Mouse (Mus musculus) urinary bladder, postnatal 14 days (tissue): ENCODE measurements around the gene Arhgap24.
A peak's percentile ranks its signal among the peaks of the same experiment; 100 is the strongest.

ENCODE experiments used
- DNase-seq: peaks from one replicate; pipeline ENCODE4 v3.0.0; 2021; ENCODE audit warnings: low spot score

Gene Arhgap24

DNA sequence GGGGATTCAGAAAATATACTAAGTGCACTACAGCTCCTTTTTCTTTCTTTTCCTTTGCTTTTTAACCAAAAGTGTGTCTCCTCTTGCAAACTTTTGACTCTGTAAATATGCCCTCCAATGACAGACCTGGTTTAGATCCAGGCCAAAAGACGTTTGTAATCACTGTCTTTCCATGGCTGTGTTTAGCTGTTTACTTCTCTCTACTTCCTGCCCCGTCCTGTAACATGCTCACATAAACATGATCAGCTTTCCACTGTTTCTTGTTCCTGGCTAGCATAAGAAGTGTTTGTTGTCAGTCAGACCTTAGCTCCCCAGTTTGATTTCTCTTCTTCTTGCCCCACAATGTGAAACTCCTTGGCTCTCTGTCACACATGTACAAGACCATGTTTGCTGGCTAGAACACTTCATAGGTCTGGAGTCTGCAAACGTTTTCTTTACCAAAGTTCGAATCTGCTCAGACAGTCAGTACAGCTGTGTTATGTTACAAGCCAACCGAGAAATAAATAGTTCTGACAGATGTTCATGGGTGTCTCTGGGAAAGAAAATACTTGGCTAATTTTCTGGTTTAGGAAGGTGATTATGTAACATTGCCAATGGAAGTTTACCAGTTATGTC, 189.6 kb downstream of the Arhgap24 start:
- no peak for DNase-seq

DNA sequence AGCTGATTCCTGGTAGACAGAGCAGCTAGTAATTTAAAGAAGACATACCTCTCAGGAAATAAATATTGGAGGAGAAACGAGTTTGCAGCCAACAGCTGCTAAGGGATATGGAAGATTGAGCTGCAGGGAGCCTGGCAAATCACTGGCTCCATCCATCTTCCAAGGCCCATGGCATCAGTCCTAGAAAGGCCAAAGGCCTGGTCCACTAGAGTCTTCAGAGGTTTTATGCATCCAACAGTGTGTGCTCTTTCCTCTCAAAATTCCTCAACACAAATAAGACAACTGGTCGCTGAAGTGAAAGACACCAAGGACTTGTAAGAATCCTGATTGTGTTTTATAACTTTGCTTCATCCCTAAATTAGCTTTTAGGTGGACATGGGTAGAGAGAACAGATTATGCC, 194.1 kb downstream of the Arhgap24 start:
- no peak for DNase-seq

DNA sequence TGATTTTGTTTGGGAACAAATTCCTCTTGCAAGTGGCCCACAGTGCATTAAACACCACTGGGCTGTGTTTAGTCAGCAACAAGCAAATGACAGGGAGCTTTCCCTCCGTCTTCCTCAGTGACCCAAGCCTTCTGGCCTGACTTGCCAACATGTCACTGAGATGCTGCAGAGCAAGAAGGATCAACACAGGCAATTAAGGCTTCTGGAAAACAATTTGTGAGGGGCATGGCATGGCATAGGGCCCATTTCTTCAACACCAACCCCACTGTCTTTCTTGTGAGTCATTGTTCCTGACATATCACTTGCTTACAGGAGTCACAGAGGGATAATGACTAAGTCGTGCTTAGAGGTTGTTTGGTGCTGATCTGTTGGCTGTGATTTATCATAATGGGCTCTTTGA, 196.0 kb downstream of the Arhgap24 start:
- DNase-seq = no peak

DNA sequence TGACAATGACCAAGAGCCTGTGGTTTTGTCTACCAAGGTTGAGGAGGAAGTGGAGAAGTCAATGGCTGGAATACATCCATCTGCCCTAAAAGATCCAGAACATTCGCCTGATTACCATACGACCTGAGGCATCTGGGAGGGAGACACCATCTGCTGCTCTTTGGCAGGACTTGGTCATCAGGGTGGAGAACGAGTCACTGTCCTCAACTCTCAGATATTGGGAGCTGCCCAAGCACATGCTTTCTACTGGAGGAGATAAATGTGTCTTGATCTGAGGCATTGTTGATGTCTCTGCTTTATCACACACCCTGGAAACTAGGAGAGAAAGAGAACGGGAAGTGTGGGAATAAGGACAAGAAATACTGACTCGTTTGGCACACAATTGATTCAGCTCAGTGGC, 206.5 kb downstream of the Arhgap24 start:
- DNase-seq = no peak

DNA sequence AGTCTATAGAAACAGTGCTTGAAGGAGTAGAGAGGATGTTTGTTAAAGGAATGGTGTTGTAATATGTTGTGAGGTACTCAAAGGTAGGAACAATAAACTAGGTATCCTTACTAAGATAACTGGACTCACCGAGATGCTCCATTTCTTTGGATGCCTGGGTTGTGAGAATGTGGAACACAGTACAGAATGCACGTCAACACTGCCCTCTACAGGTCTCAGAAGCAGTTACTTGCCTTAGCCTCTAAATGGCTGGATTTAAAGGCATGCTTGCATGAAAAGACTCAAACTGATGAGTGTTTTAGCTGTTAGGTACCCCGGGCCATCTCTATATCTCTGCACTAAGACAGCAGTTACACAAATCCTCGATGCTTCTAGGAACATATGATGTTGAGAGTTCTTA, 211.3 kb downstream of the Arhgap24 start:
- DNase-seq = peak; percentile 75

DNA sequence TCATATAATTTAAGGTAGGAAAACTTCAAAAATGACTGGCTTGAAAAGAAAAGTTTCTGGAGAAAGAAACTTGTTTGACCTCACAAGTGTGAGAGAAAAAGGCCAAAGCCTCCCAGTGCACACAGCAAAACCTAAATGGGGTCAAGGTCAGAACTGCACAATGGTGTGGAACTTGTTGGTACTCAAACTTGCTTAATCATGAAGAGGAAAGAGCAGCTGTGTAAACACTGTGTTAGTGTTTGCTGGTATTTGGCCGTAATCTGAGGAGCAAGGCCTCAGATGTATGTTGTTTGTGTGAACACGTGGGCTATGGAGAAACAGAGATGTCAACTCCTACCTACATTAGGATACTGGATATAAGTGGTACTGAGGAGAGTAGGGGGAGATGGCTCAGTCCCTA, 212.0 kb downstream of the Arhgap24 start:
- no peak for DNase-seq

DNA sequence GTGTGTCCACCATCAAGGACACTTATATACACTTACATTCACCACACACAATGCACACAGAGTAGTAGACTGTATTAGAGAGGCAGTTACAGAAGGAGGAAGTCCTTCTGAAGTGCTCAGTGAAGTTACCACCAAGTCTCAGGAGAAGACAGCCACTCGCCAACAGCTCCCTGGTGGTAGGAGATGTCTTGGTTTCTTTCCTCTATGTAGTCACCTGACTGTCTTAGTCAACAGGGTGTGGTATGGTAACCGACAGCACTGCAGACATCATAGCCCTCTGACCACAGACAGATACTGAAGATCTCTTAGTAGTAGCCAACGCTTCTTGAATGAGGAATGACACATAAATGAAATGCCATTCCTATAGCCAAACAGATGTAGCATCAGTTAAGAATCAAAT, 212.7 kb downstream of the Arhgap24 start:
- DNase-seq = no peak

DNA sequence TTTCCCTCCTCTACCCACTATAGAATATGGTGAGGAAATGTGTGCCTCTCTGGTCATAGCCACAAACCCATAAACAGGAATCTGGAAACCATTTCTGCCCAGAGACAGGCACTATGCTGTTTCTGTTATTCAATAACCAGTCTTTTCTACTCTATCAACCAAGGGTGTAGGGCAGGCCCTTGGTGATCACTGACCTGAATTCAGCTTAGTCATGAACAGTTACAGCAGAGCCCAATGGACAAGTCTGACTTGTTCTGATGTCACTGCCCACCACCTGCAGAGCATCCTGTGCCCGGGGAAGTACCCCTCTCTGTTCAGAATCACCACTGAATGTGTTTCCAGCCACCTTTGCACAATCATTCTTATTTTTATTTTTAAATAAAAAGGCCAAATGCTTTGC, 216.6 kb downstream of the Arhgap24 start:
- no peak for DNase-seq

DNA sequence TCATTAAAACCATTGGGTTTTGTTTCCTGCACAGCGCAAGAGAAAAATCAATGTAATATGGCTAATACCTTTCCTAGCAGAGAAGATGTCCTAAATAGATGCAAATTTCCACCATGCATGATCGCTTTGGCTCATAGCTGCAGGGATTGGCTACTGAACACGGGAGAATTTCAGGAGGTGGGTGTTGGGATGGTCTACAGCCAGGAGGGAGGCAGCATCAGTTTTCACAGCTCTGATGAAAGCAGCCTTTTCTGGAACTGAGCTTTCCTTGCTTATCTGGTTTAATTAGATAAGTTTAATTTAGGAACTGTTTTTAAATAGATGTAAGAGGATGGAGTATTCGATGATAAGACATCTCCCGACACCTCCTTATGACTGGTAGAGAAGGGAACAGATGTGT, 217.2 kb downstream of the Arhgap24 start:
- DNase-seq = no peak

DNA sequence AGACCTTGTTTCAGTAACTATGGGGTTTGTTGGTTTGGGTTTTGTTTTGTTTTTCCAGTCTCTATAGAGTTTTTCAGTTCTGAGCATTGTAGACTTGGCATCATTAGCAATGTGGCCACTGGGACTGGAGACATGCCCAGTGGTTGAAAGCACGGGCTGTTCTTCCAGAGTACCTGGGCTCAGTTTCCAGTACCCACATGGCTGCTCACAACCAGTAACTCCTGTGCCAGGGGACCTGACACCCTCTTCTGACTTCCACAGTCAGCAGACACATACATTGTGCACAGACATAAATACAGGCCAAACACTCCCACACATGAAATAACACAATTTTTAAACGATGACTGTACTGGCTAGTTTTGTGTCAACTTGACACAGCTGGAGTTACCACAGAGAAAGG, 217.7 kb downstream of the Arhgap24 start:
- no peak for DNase-seq

DNA sequence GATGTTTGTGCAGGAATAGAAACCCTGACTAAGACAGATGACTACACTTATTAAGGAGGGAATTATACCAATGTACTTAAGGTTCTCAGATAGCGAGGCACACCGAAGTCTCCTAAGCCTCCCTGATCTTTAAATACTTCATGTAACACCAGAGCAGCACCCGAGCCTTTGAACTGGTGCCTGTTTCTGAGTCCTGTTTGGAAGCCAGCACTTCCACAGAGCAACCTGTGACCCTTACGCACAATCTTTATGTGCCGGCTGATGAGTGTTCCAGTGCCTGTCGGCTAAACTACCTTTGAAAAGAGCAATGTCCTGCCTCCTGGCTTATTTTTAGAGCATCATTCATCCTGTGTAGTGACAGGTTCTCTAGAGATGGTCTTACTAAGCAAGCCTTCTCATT, 221.4 kb downstream of the Arhgap24 start:
- no peak for DNase-seq

DNA sequence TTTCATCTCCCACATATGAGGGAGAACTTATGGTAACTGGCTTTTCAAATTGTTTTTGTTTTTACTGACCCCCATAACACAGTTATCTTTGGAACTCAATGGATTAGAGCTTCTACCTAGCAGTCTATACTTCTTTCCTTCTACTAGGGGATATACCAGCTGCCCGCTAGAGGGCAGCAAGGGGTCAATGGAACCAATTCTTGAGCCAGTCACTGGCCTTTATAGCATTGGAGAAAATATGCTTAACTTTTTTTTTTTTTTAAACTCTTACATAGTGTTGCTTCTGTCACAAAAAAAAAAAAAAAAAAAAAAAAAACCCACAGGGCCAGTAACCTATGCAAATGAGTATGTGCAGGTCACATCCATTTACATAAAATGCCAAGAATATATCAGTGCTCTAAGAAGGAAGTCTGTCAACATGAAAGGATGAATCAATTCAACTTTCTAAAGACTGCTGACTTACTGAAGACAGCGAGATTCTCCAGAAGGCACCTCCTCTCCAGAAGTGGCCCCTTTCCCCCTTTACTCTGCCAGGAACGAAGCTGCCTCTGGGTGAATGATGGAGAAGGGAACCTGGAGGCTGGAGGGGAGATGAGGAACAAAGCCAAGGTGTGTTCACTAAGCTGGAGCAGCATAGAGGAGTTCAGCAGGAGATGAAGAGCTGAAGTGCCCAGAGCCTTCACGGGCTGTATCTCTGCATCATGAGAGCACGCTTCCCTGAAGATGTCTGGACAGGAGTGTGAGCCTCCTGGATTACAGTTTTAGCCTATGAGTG, 222.3 kb downstream of the Arhgap24 start:
- peak; percentile 75 for DNase-seq

DNA sequence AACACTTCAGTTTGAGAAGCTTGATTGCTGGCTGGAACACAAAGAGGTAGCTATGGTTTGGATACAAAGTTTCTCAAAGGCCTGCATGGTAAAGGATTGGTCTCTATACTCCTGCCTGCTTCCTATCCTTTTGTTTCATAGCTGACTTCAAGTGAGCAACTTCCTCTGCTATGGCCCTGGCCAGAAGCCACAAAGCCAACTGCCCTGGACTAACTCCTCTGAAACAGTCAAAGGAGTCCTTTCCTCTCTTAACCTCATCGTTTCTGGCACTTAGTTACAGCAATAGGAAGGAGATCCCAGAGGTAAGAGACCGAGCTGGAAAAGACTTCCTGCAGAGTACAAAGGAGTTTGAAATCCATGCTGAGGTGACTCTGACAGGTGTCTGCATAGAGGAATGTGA, 224.0 kb downstream of the Arhgap24 start:
- no peak for DNase-seq

DNA sequence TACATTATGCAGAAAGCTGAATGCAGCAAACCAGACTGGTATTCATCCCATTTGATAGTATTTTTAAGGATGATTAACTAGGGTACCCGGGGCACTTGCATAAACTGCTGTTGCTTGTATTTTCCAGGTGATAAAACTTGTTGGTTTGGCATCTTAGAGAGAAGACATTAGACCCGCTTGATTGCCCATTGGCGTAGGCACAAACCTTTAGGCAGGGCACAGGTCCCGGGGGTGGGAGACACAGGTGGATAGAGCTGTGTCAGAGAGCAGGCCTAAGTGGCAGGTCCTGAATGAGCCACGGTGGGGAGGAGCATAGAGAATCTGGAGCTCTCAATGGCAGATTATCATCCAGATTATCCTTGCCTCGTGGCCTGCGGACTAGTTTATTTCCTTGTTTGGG, 229.1 kb downstream of the Arhgap24 start:
- peak; percentile 7 for DNase-seq

DNA sequence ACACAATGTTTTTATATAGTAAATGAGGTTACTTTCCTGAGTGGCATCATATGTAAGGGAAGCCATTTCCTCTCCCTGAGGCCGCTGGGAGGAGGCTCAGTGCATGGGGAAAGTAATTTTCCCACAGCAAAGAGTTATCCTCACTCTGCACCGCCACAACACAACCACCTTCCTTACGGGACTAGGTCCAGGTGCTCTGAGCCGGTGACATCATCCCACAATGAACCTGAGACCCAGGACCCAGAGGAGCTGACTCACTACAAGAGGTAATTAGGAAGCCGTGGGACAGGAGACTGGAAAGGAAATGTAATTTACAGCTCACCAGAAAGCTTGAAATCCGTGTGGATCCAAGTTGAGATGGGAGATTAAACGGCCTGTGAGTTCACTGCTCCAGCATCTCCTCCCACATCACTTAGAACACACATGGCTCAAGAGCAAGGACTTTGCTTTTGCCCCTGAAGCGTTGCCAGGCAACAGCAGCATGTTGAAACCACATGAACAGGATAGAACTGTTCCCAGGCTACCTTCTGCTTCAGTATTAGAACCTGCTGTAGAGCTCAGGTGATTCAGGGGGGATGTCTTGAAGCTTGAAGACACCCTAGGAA, 238.3 kb downstream of the Arhgap24 start:
- DNase-seq = peak; percentile 10

DNA sequence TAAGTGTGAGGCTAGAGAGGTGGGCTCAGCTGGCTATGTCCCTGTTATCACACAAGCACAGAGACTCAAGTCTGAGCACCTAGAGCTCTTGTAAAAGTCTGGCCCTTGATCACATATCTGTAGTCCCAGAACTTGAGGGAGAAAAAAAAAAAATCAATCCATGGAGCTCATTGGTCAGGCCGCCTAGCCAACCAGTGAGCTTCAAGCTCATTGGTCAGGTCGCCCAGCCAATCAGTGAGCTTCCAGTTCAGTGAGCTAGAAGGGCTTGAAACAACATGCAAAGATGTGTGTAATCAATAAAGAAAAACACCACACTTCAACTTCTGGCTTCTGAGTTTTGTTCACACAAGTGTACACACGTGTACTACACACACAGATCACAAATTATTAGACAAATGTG, 242.4 kb downstream of the Arhgap24 start:
- DNase-seq = no peak

DNA sequence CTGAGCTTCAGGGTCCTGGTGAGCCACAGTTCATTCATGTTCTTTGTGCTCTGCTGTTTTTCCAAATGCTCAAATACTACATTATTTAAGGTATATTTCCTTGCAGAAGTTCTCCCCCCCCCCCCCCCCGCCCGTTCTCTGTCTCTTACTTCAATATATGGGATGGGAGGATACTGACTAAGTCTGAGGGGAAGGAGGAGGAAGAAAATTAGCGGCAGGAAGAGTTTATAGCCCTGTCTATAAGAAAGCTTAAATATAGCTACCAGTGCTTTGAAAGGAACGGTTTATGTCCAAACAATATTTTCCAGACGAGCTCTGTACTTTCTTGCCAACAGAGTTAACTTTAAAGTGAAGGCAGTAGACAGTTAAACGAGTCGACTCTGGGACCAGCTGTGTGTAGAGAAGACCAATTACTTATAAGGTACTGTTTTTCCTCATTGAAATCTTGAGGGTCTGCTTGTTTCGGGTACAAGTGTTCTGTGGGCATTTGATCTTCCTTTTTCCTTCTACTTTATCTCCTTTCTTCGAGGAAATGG, 243.7 kb downstream of the Arhgap24 start:
- no peak for DNase-seq

DNA sequence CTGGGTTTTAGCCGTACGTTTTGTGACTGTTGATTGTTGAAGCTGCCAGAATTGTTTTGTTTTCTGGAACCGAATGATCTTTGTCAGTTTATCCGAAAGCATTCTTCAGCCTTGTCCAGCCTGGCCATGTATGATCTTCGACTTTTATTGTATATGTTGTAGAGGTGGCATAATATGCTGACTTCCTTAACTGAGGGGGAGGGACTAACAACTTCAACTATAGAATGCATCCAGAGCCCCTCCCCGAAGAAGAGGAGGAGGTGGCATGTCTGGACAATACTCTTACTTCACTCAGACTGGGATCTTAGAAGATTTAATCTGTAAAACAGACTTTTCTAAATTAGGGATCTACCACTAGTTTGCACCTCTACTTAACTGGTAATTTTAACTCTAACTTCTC, 244.2 kb downstream of the Arhgap24 start:
- DNase-seq = no peak

DNA sequence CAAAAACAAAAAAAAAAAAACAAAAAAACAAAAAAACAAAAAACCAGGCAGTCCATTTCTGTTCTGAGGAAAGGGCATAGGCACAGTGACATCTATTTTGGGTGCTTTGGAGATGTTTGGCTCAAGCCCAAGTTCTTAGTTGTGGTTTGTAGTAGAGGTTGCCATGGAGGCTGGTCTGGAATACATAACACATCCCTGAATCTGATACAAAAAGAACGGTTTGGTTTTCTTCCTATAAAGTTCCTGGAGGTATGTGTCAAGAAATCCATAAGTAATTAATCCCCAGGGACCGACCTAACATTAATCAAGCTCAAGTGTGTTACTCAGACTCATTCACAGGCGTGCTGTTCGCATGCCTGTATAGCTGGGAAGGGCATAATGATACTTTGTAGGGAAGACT, 245.8 kb downstream of the Arhgap24 start:
- no peak for DNase-seq

DNA sequence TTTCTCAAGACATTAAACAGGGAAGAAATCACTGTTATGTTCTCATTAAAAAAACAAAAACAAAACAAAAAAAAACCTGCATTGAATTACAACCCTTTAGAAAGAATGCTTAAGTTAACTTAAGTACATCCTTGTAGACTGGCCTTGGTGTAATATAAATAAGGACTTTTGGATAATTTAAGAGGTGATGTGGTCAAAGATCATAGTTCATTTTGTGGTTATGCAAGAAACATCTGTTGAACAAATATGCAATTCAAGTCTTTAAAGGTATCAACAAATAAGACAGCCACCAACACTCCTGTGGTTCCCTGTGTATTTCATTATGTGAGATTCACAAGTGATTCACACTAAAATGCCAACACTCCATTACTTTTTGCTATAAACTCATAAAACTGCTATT, 247.3 kb downstream of the Arhgap24 start:
- DNase-seq = no peak

DNA sequence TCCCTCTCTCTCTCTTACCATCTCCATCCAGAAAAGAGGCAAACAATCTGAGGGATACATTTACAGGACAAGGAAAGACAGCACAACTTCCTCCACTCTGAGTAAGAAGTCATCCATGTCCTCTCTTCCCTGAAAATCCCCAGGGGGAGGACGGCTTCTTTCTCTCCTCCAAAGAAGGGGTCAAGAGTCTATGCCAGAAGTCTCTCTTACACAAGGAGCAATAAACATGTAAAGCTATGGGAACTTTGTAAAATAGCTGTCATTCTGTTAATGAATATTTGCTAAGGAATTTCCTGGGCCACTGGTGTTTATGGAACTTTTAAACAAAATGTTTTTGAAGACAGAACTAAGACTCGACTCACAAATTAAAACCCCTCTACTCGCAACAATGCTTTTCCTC, 248.3 kb downstream of the Arhgap24 start:
- DNase-seq = no peak

DNA sequence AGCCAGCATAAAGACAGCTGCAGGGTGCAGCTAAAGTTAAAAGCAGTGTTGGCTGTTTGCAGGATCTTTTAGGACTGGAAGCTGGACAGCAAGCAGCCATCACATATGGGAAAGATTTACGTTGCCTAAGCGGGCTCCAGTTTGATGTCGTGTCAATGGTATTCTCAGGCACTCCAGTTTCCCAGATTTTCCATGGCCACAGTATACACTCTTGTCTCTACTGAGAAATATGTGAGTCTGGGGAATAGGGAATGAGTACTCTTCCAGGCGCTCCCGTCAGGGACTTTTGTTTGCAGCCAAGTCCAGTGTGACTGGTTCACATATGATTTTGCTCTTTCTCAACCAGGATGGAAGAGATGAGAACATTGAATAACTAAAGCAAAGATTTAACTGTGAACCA, 254.9 kb downstream of the Arhgap24 start:
- DNase-seq = peak; percentile 24

DNA sequence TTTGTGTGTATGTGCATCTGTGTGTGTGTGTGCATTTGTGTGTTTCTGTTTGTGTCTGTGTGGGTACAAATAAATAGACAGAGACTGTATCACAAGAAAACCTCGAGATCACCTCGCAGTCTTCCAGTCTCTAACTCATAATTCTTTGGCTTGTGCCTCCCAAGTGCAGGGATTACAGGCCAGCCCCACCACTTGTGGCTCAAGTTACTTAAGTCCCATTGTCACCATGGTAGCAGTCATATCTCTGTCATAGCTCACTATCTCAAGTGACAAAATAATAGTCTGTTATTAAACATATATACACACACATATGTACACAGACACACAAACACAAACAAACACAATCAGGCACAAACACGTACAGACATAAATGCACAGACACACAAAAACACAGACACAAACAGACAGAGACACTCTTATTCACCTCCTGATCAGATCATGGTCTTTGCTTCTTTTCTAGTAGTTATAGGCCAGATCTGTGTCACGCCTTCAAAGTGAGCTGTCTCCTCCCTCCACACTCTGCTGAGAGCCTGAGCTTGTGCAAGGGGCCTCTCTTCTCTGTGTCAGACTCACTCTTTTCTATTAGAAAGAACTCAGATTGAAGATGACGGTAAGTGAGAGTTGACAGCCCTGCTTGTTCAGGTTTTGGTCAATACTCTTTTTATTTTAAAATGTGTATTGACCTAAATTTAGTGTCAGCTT, 261.5 kb downstream of the Arhgap24 start:
- DNase-seq = no peak
